Mouse (Mus musculus): ENCODE data around the gene R3hdm4. TPM values are rescaled to one million over a fixed set of nuclear protein-coding genes. Genes with fewer than 3 reads are reported as not detected.

Gene R3hdm4
- total RNA-seq, 2 experiments from 2014 or later: 39.1 to 64.6 TPM

DNA sequence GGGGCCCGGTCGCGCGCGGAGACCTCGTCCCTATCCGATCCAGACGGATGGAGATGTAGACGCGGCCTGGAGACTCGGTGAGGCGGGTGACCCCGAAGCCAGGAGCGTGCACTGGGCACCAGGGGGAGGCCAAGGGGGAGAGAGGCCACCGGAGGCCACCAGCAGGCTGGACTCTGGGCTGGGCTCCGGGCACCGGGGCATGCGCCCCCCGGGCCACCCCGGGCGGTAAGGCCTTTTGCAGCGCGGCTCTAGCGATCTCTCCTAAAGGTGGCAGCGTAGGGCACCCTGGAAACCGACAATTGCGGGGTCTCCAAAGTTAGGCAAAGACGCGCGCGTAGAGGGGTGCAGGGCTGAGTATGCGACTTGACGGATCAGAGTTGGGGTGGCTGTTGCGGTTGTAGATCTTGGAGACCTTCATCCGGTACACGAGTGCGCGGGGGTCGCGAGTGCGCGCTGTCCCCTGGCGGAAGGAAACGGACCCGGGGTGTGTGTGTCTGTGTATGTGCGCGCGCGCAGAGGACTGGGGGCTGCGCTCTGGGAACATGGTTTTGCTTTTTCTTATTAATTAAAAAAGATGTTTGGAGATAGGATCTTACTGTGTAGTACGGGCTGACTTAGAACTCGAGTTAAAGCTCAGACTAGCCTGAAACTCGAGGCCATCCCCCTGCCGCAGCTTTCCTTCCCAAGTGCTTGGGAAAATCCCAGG, 6.5 kb upstream of the R3hdm4 start:
- peak; percentile 13 for ATAC-seq (replicated peaks; ENCODE audit: poor library complexity, severe bottlenecking)

- peak; percentile 65 for ATAC-seq (replicated peaks; ENCODE audit: poor library complexity, severe bottlenecking)
Measured at GRCm38 (mm10) chr10:79926491-79927323, 5.7 kb upstream of the R3hdm4 start, which contains the start of gene Arid3a. Arid3a (plus strand) TSS chr10:79927043.

- no peak for ATAC-seq (replicated peaks; ENCODE audit: poor library complexity, severe bottlenecking)
Measured at GRCm38 (mm10) chr10:79925785-79926490, 4.9 kb upstream of the R3hdm4 start.

DNA sequence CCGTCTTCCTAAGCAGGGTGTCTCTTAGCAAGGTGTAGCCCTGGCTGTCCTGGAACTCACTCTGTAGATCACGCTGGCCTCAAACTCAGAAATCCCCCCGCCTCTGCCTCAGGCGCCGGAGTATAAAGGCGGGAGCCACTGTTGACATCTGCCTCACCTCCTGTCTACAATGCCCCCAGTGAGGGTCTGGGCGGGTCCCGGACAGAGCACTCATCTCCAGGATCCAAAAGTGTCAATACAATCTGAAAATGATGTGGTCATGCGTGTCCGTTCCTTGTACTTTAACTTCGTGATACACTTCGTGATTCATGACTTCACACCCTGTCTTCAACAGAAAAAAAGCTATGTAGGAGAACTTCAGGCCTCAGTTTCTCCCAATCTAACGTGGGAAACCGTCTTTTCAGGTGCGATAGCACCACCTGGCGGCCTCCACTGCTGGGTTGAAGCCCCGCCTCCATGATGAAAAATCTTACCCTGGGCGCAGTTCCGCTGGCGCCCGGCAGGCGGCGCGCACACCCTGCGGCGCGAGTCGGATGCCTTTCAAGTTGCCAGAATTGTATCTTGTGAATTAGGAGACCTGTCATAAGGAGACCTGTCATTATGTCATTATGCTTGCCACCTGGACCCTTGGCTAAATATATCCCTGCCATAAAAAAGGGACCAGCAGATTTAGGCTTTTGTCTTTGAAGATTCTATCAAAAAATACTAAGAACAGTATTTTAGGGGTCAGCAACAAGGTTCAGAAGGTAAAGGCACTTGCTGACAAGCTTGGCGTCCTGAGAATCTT, 4.2 kb upstream of the R3hdm4 start:
- peak; percentile 33 for ATAC-seq (replicated peaks; ENCODE audit: poor library complexity, severe bottlenecking)

DNA sequence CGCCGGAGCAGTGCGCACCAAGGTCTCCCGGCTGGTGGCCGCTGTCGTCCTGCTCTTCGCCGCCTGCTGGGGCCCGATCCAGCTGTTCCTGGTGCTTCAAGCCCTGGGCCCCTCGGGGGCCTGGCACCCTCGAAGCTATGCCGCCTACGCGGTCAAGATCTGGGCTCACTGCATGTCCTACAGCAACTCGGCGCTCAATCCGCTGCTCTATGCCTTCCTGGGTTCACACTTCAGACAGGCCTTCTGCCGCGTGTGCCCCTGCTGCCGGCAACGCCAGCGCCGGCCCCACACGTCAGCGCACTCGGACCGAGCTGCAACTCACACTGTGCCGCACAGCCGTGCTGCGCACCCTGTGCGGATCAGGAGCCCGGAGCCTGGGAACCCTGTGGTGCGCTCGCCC, 564 bp upstream of the R3hdm4 start:
- no peak for ATAC-seq (replicated peaks; ENCODE audit: poor library complexity, severe bottlenecking)

DNA sequence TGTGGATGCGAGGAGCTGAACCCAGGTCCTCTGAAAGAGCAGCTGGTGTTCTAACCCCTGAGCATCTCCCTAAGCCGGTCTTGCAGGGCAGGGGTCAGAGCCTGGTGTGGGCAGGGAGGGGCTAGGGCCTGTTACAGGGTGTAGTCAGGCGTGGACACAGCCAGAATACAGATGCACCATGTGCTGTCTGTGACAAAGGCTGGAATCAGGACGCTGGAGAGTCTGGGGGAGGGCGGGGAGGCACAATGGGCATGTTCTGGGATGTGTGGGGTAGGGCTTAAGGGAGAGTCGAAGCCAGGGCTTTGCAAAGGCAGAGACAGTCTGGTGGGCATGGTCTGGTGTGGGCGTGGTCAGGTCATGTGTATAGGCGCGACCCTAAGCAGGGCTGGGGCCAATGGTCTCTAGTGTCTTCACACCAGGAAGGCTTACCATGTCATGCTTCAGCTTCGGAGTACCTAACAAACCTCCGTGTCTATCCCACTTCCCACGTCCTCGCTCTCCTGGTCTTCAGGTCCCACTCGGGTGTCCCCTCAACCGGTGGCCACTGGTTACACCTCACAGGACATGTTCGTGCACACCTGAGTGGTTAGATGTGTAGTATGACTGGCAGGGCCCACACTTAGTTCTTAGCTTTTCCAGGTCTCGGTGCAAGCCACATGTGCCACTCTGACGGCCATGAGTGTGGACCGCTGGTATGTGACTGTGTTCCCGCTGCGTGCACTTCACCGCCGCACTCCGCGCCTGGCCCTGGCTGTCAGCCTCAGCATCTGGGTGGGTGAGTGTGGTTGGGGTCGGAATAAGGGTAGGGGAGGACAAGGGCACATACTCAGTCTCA, 735 bp downstream of the R3hdm4 start:
- ATAC-seq (replicated peaks; ENCODE audit: poor library complexity, severe bottlenecking): no peak

DNA sequence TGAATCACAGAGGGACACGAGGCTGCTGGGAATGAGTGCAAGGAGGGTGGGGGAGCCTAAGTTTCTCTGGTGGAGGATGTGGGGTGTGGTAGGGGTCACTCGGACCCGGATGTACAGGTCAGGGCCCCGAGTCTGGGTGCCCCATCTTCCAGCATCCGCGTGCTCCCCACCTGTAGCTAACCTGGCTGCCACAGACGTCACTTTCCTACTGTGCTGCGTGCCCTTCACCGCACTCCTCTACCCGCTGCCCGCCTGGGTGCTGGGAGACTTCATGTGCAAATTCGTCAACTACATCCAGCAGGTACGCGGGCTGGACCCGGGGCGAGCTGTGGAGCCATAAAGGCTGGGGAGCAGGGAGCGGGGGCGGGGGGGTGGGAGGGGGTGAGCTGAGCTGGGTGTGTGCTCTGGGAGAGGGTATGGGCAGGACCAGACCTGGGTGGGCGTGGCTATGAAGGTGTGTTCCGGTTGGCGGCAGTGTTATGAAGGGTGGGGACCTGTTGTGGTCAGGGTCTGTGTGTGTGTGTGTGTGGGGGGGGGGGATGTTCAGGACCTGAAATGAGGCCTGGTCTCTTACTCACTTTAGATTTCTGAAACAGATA, 1.7 kb downstream of the R3hdm4 start:
- no peak for ATAC-seq (replicated peaks; ENCODE audit: poor library complexity, severe bottlenecking)

DNA sequence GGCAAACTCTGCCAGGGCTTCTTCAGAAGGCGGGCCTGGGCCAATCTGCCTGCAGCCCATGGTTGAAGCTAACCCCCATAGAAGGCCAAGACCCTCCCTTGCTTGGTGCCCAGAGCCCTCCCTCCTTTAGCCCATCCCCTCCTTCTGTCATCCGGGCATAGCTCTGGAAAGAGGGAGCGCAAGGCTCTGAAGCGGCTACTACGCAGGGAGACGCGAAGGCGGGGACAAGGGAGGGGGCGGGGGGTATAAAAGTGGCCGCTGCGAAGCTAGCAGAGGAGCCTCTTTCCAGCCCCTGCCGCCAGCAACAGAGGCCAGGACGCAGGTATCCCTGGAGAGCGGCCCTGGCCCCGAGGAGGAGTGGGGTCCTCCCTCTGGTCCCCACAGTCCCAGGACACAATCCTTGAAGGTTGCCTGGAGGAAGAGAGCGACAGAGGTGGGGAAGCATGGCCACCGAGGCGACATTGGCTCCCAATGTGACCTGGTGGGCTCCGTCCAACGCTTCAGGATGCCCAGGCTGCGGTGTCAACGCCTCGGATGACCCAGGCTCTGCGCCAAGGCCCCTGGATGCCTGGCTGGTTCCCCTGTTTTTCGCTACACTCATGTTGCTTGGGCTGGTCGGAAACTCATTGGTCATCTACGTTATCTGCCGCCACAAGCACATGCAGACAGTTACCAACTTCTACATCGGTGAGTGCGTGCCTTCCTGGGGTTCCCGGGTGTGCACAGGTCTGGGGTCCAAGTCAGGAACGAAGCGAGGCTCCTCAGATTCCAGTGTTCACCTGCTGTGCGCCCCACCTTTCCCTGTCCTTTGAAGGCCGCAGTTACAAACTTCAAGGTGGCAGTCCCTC, 2.6 kb downstream of the R3hdm4 start:
- no peak for ATAC-seq (replicated peaks; ENCODE audit: poor library complexity, severe bottlenecking)

DNA sequence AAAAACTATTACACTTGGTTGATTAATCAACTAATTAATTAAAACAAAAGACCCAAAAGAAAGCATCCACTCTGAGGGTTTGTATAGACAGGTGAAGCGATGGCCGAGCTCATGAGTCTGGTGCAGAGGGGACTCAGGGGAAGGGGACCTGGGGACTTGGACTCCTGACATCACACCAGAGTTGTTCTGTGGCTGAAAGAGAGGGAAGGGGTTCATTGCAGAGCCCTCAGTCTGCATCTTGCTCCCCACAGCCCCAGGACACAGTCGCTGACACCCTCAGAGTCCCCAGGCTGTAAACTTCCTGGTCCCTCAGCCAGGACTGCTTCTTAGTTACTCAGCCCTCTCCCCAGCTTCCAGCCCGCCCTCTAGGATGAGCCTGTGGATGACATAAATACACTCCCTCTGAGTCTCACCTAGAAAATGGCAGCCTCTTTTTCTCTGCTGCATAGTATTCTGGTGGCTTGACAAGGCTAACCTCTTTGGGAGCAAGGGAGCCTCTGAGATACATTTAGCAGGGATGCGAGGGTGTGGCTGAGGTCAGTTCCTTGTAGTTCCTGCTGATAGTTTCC, 3.4 kb downstream of the R3hdm4 start:
- ATAC-seq (replicated peaks; ENCODE audit: poor library complexity, severe bottlenecking): no peak

- peak; percentile 74 for ATAC-seq (replicated peaks; ENCODE audit: poor library complexity, severe bottlenecking)
Measured at GRCm38 (mm10) chr10:79916808-79917531, 4.0 kb downstream of the R3hdm4 start, which contains the start of gene Kiss1r. Kiss1r (plus strand) TSS chr10:79916971.

DNA sequence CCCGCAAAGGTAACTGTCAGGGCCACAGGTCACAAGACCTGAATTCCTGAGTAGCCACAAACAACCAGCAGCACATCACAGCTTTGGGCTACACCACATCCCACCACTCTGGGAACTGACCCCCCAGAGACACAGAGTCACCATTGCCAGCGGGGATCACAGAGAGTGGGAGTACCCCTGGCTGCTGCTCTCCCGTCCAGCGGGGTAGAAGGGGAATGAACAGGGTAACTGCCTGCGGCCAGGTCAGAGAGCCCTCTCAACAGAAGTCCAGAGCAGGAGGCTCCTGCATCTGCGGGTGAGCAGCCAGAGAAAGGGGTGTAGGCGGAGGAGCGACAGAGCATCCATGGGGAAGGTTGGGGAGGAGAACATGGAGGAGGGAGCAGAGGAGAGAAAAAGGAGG, 4.9 kb downstream of the R3hdm4 start:
- ATAC-seq (replicated peaks; ENCODE audit: poor library complexity, severe bottlenecking): no peak

- ATAC-seq (replicated peaks; ENCODE audit: poor library complexity, severe bottlenecking): no peak
Measured at GRCm38 (mm10) chr10:79914948-79915596, 5.9 kb downstream of the R3hdm4 start.

GRCm38 (mm10) chr10:79914131-79914947, 6.7 kb downstream of the R3hdm4 start:
- ATAC-seq (replicated peaks; ENCODE audit: poor library complexity, severe bottlenecking): 0 out of 2 replicates have a peak, but pooled peaks have one; percentile 4

DNA sequence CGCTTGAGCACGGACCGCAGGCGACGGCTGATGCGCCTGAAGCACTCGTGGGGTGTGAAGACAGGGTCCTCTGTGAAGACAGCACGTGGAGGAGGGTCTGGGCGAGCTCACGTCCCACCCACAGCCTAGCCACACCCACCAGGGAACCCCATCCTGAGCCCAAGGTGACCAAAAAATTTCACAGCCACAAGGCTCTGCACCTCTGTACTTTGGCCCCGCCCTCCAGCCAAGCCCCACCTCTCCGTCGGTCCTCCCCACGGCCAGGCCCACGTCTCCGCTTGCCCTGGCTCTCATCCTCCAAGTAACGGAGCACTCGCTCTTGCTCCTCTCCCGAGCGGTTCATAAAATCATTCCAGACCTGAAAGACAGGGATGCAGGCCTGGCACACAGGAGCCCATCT, 8.6 kb downstream of the R3hdm4 start:
- ATAC-seq (replicated peaks; ENCODE audit: poor library complexity, severe bottlenecking): no peak

- ATAC-seq (replicated peaks; ENCODE audit: poor library complexity, severe bottlenecking): no peak
Measured at GRCm38 (mm10) chr10:79910556-79910955, 10.5 kb downstream of the R3hdm4 start, which contains the start of gene Gm26602. Gm26602 (plus strand) TSS chr10:79910856.

All from granulocyte monocyte progenitor cell, adult 5-6 weeks (primary cell).